Mouse (Mus musculus) v-Abl transformed pro-B cells (cell line): ENCODE results near the gene Lgals2.

Experiments used
- in situ Hi-C, 2 experiments: fragments of 400-800 bp; cut with MboI; formaldehyde crosslinking; loops; one replicate each; pipeline ENCODE4 v1.15.1; 2025; ENCODE audit not compliant: unreplicated experiment in 2 of 2

Gene Lgals2

DNA sequence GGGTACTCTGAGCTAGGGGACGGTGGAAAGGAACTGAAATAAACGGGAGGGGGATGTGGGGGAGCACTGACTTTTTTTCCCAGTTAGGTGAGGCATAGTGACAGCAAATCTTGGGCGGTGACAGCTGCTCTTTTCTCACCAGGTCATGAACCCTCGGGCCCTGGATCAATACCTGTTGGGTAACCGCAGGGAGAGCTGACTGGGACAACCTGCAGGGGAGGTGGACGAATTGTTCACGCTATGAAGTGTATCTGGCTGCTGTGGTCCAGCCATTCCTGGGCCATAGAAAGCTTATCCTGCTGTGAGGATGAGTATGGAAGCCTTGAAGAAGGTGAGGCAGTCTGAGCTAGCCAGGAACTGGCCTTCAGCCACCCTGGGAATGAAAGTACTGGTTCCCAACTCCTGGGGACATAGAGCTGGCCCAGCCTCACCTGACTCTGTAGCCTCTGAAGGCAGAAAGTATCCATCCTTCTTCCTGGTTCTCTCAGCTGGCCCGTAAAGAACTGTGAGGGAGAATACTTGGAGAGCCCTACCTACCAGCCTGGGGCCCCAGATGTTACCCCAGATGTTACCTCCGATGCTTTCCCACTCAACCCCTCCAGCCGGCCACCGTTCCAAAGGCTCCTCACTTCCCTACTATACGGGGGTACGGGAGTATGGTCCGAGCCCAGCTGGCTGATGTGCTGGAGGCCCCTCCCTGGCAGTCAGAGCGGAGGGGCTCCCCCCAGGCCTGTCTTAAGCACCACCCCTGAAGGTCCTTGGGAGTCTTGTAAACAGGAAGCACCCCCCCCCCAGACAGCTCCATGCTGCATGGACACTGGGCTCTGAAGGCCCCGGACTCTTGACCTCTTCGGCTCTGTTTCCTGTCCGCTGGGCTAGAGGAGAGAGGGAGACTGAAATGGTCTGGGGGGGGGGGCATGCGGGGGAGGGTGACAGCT, 23.3 kb downstream of the Lgals2 start:
- in situ Hi-C loops = no loop called here

DNA sequence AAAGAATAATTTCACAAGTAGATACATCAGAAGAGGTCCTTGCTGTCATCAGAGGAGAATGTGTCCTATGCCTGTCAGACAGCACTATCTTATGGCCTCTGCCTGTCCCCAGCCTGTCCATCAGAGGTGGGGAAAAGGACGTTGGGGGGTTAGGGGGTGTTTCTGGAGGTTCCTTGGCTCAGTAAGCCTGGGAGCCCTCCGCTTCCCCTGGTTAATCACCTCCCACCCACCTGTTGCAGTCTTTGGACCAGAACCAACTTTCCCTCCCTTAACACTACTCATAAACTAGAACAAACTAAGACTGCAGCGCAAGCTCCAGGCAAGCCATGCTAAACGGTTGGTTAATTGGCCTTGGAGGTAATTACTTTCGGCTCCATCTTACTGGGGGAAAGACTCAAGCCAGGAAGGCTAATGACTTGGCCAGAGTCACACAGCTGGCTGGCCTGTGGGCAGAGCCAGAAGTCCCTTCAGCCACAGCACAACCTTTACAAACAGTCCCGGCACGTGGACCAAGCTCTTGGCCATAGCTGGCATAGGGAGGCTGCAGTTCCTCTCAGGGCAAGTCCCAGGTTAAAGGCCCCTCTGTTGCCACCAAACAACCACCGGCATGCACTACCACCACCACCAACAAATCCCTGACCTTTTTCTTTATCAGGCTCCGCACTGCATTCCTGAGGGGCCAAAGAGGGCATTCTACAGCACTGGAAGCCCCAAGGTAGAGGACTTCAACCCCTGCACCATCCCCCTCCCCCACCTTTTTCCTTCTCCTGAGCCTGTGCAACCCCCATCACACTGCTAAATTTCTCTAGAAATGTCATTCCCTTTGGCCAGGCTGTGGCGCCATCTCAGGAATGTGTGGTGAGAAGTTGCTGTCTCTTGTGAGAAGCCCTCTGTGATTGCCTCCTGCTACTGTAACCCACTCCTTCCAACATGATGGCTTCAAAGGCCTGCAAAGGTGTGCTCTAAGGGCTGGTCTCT, 24.3 kb downstream of the Lgals2 start:
- in situ Hi-C loops = no loop called here

DNA sequence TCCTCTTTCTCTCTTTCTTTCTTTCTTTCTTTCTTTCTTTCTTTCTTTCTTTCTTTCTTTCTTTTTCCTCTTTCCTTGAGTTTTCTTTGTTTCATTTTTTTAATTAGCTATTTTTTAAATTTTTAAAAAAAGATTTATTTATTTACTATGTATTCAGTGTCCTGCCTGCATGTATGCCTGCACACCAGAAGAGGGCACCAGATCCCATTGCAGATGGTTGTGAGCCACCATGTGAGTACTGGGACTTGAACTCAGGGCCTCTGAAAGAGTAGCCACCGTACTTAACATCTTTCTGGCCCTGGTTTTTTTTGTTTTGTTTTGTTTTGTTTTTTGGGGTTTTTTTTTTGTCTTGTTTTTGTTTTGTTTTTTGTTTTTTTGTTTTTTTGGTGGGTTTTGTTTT, 25.7 kb downstream of the Lgals2 start:
- in situ Hi-C loops = no loop called here

DNA sequence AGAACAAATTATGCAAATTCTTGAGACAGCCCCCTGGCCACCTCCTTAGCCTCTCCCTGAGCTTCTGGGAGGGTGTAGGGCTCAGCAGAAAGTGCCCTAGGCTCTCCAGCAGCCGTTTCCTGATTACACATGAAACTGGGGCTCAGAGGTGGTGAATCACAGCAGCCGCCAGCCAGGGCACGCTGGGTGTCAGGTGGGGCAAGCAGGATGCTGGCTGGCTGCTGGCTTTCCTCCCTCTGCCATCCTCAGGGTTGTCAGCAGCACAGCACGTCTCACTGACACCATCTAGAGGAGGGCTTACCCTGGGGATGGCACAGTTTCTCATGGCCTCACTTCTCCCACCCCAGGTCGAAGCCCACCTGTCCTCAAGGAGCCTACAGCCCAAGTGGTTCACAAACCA, 27.0 kb downstream of the Lgals2 start:
- in situ Hi-C loops = no loop called here

DNA sequence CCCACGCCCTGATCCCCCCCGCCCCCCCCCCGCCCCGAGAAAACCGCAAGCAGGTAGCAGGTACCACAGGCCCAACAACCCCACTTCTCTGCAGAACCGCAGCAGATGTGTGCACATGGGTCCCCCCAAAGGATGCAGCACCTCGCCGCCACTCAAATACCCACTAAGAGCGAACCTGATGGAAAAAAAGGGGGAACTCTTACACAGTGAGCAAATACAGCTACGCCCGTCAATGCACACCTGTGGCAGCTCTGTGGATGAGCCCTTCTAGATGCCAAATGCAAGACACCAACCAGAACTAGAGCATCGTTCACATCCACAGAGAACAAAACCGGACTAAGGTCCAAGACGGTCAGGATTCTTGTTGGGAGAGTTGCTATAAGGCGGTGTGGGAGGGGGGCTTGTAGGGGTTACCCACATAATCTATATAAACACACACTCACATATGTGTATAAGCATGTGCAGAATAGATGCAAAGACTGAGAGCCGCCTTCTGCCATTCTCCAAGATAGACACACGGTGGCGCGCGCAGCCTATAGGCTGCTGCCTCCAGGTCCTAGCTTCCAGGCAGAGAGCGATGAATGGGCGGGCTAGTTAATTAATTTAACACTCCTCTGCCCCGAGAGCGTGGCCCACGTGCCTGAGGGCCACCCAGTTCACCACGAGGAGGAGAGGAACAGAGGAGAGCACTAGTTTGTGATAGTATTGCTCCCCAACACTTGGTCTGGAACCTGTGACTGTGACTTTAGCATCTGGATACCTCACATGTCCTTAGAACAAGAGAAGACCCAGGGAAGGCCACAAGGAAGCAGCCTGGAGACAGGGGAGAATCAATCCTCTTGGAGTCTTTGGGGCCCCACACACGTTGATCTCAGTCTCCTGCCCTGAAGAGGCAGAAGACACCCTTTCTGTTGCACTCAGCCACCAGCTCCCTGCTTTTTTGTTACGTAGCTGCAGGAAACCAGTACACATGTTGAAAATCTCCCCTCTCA, 28.8 kb downstream of the Lgals2 start:
- in situ Hi-C loops = no loop called here

DNA sequence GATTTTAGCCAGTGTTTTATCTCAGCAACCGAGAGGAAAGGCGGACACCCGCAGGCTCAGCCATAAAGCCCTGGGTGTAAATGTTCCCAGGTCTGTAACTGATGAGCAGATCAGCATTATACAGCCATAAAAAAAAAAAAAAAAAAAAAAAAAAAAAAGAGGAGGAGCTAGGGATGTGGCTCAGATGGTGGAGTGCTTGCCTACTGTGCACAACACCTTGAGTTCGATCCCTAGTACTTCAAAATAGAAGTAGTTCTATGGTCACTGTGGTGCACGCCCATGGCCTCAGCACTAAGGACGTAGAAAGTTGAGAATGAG, 39.3 kb downstream of the Lgals2 start:
- in situ Hi-C loops = loop anchor here in 1 of 2 experiments (25.0 kb wide), 3 partner anchors 804 to 1596 kb away; partner anchors contain the start of gene Mgat3

DNA sequence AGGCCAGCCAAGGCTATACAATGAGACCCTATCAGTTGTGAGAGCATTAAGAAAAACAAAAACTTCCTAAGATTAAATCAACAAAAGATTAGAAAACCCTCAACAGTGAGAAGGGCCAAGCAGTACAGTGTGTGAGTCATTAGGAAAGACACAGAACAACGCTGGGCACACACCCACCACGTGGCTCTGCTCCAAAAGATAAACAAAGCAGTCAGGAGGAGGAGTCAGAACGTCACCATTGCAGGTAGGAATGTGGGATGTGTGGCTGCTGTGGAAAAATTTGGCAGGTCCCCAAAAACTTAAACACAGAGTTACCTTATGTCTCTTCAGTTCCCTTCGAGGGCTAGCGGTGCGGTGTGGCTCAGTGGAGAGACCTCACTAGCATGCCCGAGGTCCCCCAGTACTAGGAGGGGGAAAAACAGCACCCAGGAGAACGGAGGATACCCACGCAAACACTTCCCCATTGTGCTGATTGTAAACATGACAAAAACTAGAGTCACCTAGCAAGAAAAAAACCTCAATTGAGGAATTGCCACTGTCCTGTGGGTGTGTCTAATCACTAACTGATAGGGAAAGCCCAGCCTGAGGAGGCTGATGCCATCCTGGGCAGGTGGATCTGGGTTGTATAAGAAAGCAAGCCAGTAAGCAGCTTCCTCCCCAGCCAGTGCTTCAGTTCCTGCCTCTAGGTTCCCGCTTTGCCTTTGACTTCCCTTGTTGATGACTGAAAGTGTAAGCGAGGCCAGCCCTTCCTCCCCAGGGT, 39.8 kb downstream of the Lgals2 start:
- in situ Hi-C loops = loop anchor here in 1 of 2 experiments (25.0 kb wide), 3 partner anchors 803 to 1597 kb away; partner anchors contain the start of gene Mgat3

DNA sequence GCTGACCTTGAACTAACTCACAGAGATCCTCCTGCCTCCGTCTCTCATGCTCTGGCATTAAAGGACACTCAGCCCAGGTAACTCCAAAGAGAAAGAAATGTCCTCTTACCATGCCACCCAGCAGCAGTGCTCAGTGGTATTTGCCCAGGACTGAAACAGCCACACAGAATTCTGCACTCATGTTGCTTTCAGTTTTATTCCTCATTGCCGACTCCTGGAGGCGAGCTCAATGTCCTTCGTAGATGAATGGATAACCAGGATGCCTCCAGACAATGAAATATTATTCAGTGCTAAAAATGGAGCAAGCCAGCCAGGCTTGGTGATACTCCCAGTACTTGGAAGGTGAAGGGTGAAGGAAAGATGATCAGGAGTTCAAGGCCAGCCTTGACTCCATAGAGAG, 41.7 kb downstream of the Lgals2 start:
- in situ Hi-C loops = loop anchor here in 1 of 2 experiments (25.0 kb wide), 3 partner anchors 801 to 1599 kb away; partner anchors contain the start of gene Mgat3

DNA sequence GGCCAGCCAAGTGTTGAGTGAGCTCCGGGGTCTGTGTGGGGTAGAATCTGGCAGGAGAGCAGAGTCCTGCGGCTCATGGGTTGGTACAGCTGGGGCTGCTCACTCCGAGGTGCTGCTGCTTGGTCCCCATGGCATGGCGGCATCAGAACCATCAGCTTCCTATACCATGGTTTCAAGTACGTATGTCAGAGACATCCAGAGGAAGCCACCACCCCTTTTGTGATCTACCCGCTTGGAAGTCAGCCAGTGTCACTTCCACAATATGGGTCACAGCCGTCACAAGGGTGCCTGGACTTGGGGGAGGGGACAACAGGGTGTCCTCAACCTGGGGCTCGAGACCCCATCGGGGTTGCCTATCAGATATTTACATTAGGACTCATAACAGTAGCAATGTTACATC, 45.2 kb downstream of the Lgals2 start:
- in situ Hi-C loops = loop anchor here in 1 of 2 experiments (25.0 kb wide), 3 partner anchors 798 to 1602 kb away; partner anchors contain the start of gene Mgat3

DNA sequence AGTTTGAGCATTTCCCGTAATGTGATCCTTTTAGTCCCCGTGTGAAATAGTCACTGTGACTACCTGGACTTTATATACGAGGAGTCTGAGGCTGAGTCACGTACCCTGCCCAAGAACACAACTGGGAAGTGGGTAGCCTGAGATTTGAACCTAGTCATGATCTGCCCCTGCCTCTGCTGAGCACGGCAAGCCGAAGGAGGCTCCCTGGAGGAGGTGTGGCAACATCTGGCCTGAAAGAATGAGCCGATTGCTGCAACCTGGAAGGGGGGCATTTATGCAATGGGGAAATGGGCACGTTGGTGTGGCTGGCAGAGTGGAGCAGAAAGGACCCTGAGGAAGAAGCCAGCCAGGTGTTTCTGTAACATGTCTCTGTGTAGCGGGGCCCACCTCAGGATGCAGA, 45.6 kb downstream of the Lgals2 start:
- in situ Hi-C loops = loop anchor here in 1 of 2 experiments (25.0 kb wide), 3 partner anchors 797 to 1603 kb away; partner anchors contain the start of gene Mgat3

DNA sequence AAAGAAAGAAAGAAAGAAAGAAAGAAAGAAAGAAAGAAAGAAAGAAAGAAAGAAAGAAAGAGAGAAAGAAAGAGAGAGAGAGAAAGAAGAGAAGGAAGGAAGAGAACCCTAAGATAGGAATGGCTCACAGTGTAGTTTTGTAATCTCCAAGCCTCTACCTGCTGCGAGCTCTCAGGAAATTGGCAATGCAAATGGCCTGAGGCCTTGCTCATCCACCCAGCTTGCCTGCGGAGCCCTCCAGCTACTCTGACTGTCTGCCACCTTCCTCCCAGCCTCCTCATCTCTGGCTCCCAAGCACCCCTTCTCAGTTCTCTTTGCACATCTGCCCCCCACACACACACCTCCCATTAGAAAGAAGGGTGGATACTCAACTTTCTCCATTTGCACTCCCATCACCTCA, 46.3 kb downstream of the Lgals2 start:
- in situ Hi-C loops = loop anchor here in 1 of 2 experiments (25.0 kb wide), 3 partner anchors 797 to 1603 kb away; partner anchors contain the start of gene Mgat3

DNA sequence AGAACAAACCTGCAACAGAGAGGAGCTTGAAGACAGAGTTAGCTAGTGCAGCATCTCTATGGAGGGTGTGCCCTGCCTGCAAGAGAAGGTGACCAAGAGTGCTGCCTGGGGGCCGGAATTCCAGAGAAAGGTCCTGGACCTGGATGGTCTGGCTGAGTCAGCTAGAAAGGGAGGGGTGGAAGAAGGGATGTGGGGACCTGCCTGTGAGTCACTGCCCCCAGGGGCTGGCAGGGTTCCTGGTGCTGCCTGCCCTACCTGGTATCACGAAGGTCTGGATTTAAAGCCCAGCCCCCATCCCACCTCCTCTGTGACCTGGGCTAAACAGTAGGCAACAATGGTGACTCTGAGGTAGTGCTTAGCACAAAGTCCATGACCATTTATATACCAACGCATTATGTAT, 48.2 kb downstream of the Lgals2 start:
- in situ Hi-C loops = loop anchor here in 1 of 2 experiments (25.0 kb wide), 3 partner anchors 795 to 1605 kb away; partner anchors contain the start of gene Mgat3

DNA sequence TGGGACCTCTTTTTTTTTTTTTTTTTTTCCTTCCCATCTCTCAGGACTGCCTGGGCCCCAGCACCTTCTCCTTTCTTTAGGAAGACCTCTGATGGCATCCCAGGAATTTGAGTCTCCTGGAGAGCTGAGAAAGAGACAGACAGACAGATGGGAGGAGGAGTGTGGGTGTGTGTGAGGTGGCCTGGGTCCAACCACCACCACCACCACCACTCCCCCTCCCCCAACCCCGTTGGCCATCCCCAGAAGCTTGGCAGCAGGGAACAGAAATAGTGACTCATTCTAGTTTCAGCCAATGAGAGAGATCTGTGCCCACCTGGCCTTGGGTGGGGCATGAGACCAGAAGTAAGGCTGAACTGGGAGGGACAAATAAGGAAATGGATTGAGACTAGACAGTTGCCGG, 48.7 kb downstream of the Lgals2 start:
- in situ Hi-C loops = loop anchor here in 1 of 2 experiments (25.0 kb wide), 3 partner anchors 794 to 1606 kb away; partner anchors contain the start of gene Mgat3

DNA sequence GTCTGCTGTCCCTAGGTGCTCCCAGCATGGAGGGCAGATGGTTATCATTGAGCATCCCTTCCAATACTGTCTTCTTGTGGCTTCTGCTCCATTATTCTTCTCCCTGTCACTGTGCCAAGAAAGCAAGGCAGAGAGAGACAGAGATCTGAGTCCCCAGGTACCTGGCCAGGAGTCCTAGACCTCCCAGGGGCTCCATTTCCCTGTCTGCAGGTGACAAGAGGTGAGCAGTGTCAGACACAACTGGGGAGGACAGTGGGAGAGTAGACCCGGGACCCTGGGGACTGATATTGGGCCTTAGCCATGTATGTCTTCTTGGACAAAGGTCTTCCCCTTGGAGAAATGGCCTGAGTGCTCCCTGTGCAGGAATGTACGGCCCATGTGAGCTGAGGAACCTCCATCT, 50.0 kb downstream of the Lgals2 start:
- in situ Hi-C loops = loop anchor here in 1 of 2 experiments (25.0 kb wide), 3 partner anchors 793 to 1607 kb away; partner anchors contain the start of gene Mgat3

DNA sequence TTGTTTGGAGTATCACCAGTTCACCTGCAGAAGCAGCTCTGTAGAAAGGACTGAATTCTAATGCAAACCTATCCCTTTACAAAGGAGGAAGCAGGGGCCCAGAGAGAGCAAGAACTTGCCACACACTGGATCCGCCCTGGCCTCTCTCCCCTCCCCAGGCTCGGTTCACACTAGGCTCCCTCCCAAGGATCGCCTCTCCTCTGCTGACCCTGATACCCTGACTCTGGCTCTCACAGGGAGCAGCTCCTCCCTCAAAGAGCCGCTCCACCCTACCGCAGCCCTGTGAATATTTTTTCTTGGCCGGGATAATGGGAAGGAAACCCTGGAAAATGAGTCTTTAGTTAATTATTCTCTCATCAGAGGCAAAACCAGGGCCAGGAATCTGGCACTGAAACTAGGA, 51.0 kb downstream of the Lgals2 start:
- in situ Hi-C loops = loop anchor here in 1 of 2 experiments (25.0 kb wide), 3 partner anchors 792 to 1608 kb away; partner anchors contain the start of gene Mgat3

DNA sequence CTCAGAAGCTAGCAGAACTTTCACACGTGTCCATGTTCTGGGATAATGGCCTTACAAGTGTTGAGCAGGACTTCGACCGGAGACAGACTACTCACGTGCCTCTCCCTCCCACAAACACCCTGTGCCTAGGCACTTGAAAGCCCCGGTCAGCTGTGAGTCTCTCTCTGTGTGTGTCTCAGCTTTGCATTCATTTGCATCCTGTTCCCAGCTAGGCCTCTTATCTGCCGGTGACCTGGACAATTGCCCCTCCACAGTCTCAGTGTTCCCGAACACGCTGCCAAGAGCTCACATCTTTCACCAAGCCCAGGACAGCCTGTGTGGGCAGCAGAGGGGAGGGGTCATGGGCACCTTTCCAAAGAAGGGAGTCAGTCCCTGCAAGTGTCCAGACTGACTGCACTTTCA, 51.8 kb downstream of the Lgals2 start:
- in situ Hi-C loops = loop anchor here in 1 of 2 experiments (25.0 kb wide), 3 partner anchors 791 to 1609 kb away; partner anchors contain the start of gene Mgat3

DNA sequence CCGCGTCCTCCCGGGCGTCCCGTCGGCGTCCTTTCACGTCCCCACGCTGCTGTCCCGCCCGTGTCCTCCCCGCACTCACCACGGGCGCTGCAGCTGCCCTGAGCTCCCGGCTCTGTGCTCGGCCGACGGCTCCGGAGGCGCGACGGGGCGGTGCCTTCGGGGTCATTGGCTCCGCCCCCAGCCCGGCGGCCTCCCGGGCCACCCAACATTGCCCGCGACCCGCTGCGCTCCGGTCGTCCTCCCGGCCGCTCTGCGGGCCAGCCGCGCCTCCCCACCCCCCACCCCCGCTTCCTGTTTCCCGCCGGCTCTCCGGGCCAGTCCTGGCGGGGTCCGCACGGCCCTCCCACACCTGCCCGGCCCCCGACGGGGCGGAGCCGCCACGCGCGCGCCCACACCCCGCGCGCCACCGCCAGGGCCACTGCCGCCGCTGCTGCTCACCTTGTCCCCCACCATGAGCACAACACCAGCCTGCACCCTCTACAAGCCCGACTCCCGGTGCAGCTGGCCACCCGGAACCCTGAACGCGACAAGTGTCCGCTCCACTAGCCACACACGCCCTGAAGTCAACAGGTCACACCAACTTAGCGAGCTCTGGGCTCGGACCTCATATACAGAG, 52.4 kb downstream of the Lgals2 start, which contains the start of gene Card10:
Gene Card10 (minus strand): TSS at position 267 of the 616 bp plus-strand sequence.
- in situ Hi-C loops = loop anchor here in 1 of 2 experiments (25.0 kb wide), 3 partner anchors 791 to 1609 kb away; partner anchors contain the start of gene Mgat3
